Mouse (Mus musculus): ENCODE measurements at regions not wholly inside any gene's neighbourhood (a gene's known extent, or its start where the extent isn't known, plus 50 kb on each side); places are given as distances from the start of the nearest gene placed in this dataset.

DNA sequence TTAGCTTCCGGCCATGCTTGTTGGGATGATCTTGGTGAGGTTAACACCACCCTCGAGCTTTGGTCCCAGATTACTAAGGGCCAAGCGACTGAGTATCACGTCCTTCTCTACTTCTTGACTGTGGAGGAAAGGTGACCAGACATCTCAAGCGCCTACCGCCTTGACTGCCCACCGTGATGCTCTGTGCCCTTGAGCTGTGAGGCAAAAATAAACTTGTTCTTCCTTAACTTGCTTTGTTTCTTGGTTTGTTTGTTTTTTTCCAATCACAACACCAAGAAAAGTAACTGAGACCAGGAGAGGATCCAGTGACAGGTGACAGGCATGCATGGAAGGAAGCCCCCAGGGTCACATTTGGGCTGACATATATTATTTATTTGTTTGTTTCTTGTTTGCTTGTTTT is 330.0 kb downstream of the Gm45692 start:
- no peak for DNase-seq

DNA sequence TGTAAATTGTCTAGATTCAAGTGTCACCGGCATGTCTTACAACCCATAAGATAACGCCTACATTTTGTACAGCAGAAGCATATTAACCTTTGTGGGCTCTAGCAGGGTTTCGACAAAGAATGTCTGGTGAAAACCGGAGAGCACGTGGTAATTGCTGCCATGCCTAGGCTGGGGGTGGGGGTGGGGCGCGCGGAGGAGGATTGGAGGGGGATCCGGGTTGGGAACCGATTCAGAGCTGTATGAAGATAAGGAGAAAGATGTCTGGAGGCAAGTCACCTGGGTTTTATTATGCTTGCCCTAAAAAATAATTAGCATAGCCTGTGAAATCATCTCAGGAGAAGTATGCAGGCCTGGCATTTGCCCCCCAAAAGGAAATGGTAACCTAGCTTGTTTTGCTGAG is 331.2 kb downstream of the Gm45692 start:
- no peak for DNase-seq

DNA sequence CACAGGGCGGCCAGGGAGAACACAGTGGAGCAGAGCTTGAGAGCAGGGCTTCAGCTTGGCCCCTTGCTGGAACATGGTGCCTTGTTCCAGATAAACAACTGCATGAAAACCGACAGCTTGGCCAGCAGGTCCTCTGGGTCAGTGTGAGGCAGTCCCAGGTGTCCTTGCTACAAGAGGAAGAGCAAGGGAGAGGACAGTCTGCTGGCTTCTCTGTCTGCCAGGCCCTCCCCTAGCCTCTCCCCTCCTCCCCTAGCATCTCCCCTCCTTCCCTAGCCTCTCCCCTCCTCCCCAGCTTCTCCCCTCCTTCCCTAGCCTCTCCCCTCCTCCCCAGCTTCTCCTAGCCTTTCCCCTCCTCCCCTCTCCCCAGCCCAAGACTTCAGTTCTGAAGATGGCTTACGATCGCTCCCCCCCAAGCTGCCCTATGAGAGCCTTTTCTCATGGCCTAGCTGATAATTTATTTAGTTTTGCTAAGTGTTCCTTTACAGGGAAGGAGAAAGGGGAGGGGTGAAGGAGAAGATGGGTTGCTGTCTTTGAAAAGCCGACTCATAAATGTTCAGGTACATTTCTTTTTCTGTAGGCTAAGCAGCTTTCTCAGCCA is 333.7 kb downstream of the Gm45692 start:
- DNase-seq = no peak

DNA sequence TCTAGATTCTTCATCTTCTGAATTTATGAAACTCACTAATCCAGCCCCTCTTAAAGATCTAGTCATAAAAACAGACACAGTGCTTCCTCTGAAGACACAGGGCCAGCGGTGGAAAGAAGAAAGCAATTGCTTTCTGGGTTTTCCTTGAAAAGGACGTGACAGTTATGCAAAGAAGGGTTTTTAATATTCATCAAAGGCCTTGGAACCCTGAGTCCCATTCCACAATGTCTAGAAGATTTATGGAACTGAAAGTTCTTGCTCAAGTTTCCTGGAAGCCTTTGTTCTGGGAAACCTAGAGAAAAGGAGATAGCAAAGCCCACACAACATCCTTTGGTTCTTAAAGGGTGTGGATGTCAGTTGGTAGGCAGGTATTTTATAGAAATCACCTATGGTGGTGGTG is 346.0 kb downstream of the Gm45692 start:
- no peak for DNase-seq

DNA sequence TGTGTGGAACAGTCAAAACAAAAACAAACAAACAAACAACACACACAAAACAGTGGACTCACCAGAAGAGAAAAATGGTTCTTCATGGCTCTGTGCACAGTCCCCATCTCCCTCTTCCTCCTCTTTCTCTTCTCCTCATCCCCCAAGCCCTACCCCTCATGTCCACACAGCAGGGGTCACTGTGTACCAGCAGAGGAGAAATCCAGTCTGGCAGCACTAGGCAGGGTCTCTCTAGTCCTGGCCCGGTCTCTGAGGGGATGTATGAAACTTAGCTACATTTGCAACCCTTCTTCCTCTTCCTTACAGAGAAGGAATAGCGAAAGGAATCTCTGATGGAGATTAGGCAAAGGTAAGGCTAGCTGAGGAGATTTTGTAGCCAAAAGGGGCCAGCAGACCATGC is 349.1 kb downstream of the Gm45692 start:
- DNase-seq = no peak

DNA sequence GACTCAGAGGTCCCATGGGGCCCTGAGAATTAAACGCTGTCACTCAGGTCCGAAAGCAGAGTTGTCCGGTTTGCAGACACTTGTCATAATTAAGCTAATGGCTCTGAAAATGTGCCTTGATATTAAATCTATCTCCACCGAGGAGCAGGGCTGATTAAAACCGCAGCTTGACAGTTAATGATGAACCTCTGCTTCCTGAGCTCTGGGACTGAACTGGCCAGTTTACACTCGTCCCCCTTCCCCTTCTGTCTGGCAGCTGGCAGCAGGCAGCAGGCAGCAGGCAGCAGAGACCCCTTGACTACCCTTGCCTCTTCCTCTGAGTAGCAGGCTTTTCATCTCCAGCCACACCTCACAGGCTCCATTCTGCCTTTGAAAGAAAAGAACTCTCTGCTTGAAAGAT is 350.4 kb downstream of the Gm45692 start:
- DNase-seq = no peak

DNA sequence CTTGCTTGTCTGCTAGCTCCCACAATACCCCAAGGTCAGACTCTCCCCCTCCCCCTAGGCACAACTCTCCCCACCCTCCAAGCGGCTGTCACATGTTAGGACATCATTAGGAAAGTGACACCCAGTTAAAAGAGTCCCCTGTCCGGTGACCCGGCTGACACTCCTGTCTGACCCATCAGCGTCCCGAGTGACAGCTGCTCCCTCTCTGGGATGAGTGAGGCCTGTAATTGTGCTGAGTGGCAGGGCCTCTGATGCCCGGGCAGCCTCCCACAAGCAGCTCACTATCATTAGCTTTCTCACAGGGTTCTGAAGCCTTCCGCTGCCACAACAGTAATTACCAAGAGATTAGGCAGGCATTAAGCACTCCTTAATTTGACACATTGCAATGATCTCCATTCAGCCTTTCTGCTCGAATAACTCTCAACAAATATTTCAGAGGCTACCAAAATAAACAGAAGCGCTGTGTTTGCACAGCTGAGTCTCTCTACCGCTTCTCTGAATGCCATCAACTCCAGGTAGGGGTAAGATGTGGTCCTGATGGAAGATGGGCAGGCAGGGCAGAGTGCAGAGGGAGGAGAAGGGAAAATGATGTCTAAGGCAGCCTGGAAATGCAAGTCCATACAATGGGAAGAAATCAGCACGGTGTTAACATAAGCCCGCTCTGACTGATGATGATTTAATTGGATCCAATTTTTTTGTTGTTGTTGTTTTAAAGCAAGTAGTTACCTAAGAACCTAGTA is 352.6 kb downstream of the Gm45692 start:
- DNase-seq = no peak

DNA sequence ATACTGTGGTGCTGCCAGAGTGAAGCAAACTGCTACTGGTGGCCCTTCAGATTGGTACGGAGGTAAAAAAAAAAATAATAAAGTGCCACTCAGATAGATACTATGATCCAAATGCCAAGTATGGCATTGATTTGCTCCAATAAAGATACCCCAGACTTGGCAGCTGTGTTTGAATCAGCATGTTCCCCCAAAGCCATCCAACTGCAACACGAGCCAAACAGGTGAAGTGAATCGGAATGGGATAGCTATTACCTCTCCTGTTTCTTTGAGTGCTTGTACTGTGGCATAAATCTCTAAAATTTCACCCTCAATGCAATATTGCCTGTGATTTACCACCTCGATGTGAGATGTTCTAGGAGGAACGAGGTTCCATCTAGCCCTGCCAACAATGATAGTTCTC is 365.4 kb downstream of the Gm45692 start:
- no peak for DNase-seq

DNA sequence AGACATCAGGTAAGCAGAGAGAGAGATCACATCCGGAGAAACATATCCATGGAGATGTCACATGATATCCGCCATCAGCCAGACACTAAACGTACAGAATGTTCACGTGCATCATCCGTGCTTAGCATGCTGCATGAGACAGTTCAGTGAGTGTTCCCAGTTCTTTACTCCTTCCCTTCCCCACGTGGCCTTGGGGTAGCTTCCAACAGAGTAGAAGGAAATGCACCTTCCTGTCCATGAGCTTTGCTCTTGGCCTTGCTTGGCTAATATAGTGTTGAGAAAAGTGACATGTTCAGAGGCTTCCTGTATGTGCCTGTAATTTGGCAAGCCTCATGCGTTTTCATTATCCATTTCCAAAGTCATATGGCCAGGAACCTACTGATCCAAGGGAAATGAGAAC is 368.5 kb downstream of the Gm45692 start:
- no peak for DNase-seq

DNA sequence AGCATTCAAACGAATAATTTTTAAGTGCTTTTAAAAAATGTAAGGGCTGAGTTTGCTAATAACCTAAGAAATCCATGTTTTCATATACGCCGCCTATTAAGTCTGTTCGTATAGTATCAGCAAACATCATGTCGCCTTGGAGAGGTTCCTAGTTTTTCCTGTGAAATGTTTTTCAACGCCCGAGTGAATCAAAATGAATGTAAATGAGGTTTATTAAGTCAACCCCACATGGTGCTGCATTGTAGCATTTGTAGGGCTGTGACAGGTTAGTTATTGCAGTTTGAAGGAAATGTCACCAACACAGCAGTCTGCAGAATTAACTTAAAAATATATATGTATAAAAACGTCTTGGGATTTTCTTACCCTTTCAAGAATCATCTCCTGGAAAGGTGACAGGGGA is 369.3 kb downstream of the Gm45692 start:
- no peak for DNase-seq

DNA sequence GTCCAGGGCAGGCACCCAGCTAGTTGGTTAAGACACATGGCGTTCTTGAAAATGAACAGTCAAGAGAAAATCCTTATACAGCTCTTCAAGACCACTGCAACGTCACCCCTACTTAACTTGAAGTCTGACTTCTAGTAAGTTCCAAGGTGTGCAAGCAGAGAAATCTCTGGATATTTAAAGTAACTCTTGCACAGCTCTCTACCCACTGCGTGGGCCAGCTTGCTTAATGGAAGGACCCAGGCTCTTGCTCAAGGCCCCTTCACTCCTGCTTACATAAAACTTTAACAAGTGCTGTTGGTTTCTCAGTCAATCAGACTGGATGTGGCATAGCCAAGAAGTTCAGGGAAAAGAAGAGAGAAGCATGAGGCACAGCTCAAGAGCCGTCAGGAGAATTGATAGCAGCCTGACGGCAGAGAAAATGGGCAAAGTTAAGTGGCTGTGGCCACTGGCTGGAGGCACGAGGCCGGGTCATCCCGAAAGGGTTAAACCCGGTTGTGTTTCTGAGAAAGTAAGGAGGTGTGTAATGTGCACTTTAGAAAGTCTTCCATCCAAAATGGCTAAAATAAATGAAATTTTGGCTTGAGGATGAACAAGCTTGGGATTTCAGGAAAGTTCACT is 382.0 kb downstream of the Gm45692 start:
- DNase-seq = no peak

DNA sequence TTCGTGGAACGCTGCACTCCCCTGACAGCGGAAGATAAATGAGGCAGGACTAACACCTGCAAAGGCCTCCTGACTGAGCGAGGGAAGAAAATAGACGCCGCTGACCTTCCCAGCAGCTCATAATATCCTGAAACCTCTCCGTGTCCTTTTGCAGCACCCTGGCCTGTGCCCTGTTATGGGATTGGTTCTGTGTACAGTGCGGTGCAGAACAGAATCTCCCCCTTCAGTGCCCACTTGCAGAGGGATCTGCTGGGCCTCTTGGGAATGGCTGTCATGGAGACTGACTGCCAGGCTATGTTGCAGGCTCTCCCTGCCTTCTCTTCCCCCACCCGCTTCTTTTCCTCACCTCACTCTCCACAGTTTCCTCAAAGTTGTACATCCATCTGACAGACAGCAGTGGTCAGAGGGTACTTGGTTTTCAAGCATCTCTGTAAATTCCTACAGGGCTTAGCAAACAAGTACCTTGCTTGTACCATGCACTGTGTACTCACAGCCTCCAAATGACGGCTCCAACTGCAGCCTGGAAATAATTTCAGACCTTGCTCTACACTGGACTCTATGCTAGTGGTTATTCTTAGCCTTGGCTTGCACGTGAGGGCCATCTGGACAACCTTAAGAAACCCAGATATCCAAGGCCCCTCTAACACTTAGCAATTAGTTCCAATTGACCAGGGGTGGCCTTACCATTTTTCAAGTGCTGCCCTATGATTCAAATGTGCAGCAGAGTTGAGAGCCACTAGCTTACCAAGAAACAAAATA is 382.7 kb downstream of the Gm45692 start:
- no peak for DNase-seq

DNA sequence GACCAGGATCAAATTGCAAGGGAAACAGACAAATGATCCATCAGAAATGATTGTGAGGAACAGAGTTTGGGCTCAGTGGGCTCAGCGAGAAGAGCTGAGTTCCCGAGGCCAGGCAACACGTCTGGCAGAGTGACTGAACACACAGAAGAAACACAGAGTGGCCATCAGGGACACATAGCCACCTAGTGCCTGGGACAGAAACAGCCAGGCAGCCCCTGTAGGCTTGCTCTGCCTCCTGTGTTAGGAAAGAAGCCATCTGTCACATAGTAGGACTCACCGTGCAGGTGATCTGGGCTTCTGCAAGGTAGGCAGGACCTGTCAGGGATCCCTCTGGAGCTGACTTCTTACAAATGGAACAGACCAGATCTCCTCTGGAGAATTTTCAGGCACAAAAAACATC is 383.4 kb downstream of the Gm45692 start:
- no peak for DNase-seq

DNA sequence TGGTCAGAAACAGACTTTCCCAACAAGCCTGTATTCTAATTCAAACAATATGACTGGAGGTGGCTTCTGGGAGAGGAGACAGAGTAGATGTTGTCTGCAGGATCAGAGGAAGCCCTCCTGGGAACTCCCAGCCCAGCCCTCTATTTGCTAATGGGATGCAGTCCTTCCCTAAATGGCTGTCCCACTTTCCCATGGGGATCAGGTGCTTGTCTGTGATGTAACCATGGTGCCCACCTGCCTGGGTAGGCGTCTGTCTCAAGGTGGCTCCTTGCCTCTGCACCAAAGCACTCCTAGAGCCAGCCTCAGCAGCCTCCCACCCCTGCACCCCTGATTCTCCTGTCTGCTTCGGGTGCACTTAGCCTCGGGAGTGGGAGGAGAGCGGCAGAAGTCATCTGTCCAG is 384.6 kb downstream of the Gm45692 start:
- DNase-seq = no peak

DNA sequence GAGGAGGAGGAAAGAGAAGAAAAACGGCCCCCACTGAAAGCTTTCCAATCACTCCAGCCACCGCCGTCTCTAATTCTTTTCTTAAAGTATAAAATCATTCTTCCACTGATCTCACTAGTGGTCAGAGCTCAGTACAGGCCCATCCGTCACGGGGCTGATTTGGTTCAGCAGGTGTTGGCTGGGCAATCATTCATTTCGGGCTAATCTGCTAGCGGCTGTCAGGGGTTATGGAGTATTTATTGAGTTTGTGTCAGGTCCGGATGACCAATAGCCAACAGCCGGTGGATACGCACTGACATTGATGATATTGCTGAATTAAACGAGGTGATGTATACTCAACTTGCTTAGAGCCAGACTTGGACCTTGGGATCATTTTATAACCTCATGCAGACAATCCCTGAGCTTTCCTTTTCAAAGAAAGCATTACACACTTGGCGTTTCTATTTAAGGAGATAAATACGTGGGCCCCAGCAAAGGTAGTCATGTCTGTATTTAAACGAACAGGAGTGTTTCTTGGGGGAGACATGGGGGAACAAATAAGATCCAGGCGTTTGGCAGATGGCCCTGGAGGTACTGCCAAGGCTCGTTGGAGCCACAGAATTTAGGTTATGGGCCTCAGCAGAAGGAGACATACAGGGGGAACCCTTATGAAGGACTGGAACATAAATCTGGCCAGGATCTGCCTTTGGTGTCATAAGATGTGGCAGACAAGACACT is 385.1 kb downstream of the Gm45692 start:
- DNase-seq = no peak

DNA sequence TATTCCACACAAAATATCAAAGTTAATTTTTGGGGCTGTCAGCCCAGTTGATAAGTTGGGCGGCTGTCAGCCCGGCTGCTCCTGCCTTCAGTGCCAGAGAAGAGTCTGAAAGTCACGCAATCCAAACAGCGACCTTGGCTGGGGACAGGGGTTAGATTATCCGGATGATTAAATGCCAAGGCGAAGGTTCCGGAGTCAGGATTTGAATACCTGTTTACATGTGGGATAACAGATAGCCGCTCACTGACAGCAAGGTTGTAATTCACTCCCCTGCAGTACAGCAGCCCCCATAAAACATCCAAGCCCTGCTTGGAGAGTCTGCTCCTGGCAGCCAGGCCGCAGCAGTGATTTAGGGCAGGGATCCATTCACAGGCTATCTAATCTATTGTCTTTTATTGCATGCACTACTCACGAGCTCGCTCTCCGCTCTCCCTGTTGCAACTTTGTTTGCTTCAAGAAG is 388.3 kb downstream of the Gm45692 start:
- no peak for DNase-seq

DNA sequence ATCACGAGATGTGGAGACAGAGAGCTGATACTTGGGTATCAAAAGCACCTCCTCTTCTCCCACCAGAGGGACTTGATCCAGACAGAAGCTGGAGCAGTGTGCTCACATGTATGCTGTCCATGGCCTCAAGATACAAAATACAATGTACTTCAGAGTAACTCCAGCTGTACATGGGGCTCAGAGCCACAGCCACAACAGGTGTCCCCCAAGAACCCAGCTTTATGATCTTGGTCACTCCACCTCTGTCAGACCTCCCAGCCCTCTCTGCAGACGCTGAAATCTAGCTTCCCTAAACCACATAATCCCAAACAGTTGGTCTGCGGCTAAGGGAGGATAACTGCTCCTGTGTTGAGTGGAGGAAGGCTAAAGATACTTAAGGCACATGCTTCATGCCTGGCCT is 389.9 kb downstream of the Gm45692 start:
- DNase-seq = no peak

DNA sequence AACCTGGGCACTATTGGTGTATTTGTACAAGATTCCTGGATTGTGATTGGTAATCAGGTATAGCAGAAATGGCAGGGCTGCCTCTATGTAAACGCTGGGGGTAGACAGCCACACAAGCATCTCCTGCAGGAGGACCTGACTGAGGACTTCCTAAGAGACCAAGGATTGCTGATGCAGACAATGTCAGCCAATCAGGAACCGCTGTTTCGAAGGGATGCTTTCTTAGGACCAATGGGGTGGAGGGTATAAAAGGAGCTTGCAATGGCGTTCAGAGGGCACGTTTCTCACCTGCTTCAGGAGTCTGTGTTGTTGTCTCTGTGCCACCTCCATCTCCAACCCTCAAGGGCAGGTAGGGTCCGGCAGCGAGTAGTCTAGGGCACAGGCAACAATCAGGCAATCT is 393.7 kb downstream of the Gm45692 start:
- no peak for DNase-seq

DNA sequence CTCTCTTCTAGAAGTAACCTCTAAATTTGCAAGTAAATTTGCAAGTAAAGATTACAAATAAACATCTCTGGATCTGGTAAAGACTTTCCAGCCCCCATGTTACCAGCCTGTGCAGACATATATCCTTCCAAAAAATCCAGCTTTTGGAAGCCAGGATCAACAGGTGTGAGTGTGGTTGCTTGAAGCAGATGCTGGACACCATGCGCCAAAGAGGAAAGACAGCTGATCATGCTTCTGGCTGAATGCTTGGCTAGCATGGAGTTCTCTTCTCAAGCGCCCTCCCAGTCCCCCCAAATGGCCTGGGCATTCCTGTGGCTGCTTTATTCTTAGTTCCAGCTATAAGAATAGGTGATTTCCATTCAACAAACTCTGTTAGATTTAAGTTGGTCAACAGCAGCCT is 404.9 kb downstream of the Gm45692 start:
- DNase-seq = no peak

DNA sequence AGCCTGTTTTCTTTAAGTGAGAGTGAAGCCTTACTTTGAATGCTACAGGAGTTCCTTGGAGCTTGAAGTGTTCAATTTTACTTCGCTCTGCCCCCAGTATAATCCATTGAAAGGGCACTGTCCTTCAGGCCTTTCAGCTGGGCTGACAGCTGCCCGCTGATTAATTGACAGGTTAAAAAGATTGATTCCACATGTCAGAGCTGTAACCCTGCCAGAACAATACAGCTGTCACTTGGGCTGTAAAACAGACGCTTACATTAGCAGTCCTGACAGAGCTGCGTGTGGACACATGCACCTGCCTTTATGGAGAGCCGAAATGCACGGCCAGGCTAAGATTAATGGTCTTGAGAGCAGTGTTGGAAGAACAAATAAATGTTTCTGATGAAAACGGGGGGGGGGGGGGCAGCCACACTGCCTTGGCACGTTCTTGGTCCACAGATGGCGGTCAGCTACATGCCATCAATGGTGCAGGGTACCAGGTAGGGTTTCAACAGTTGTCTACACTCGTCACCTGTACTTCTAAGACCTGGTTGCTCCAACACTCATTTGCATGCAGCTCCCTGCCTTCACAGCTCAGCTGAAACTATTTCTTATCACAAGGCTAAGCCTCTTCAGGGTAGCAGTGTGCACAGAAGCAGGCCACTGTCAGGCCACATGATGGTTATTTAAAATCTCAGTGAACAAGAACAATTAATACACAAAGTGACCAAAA is 407.3 kb downstream of the Gm45692 start:
- no peak for DNase-seq

DNA sequence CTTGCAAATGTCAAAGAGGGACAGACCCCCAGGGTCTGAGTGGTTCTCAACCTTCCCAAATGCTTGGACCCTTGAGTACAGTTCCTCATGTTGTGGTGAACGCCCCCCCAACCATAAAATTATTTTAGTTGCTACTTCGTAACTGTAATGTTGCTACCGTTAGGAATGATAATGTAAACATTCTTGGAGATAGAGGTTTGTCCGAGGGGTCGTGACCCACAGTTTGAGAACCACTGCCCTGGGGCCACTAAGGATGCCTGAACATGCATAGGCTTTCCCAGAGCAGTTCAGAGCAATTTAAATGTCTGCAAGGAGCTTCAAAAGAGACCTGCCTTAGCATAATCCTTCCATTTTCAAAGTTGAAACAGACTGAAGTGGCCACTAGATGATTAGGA is 407.8 kb downstream of the Gm45692 start:
- DNase-seq = no peak

DNA sequence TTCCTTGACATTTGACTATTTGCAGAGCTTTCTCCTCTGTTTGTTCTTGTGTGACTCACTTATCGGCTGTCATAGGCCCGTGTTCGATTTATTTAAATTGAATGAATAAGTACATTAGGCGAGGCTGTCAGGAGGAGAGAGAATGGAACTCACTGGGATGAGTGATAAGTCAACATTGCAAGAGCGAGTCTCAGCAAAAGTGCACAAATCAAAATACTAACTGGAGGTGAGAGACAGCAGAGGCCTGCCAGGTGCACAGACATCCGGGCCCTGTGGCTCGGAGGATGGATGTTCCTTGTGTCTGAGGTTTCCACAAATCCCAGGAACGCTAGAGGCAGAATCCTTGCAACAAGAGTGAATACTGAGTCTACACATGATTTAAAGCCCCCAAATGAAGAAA is 410.6 kb downstream of the Gm45692 start:
- DNase-seq = no peak
